Mouse (Mus musculus) bone marrow, adult 2 months (tissue): ENCODE results near the gene Jade2.

ENCODE experiments used
- CTCF ChIP-seq: fragments of 200-500 bp; IDR thresholded peaks from 2 replicates; pipeline ENCODE4 v1.5.1; 2011; ENCODE audit warnings: low read length, control low read depth; ENCODE audit not compliant: control insufficient read depth, insufficient read depth
- POLR2A ChIP-seq: fragments of 200-500 bp; IDR thresholded peaks from 2 replicates; pipeline ENCODE4 v1.6.1; 2011; ENCODE audit warnings: low read depth, mild to moderate bottlenecking, control low read depth, low read length, borderline replicate concordance; ENCODE audit not compliant: control insufficient read depth

GRCm38 (mm10) chr11:51823963-51824753 lies 33.3 kb downstream of the Jade2 start:
- TF ChIP-seq CTCF (no peak), POLR2A (no peak)
